Mouse (Mus musculus) CH12.LX (cell line): ENCODE measurements around the gene Zg16.

Experiments used
- CTCF ChIP-seq, 2 experiments: IDR thresholded peaks in 1 of 2; conservative IDR thresholded peaks in 1 of 2; 2 replicates each; pipeline ENCODE4 v1.5.1; 2011 to 2012; ENCODE audit warnings: low read depth in 2 of 2, low read length in 2 of 2, improper control_type of control experiment in 1 of 2, inconsistent platforms in 1 of 2, mild to moderate bottlenecking in 1 of 2, moderate library complexity in 1 of 2
- ELF1 ChIP-seq: IDR thresholded peaks from 2 replicates; pipeline ENCODE4 v1.6.1; 2014; ENCODE audit warnings: low read depth, mild to moderate bottlenecking, inconsistent platforms, low read length, improper control_type of control experiment
- EP300 ChIP-seq: IDR thresholded peaks from 2 replicates; pipeline ENCODE4 v1.6.1; 2011; ENCODE audit warnings: low read length, improper control_type of control experiment
- GABPA ChIP-seq: IDR thresholded peaks from 2 replicates; pipeline ENCODE4 v1.6.1; 2012; ENCODE audit warnings: low read depth, low read length, improper control_type of control experiment, inconsistent platforms; ENCODE audit not compliant: insufficient replicate concordance
- HCFC1 ChIP-seq: IDR thresholded peaks from 2 replicates; pipeline ENCODE4 v1.6.1; 2012; ENCODE audit warnings: low read depth, mild to moderate bottlenecking, inconsistent platforms, low read length, improper control_type of control experiment
- JUN ChIP-seq: IDR thresholded peaks from 2 replicates; pipeline ENCODE4 v1.6.1; 2011; ENCODE audit warnings: low read depth, mild to moderate bottlenecking, low read length, improper control_type of control experiment, moderate library complexity; ENCODE audit not compliant: insufficient read depth
- JUND ChIP-seq: conservative IDR thresholded peaks from 2 replicates; pipeline ENCODE4 v1.6.1; 2011; ENCODE audit warnings: low read depth, low read length, improper control_type of control experiment
- MEF2A ChIP-seq: IDR thresholded peaks from 2 replicates; pipeline ENCODE4 v1.6.1; 2014; ENCODE audit warnings: low read depth, mild to moderate bottlenecking, inconsistent platforms, low read length, improper control_type of control experiment, borderline replicate concordance
- POLR2A ChIP-seq: IDR thresholded peaks from 2 replicates; pipeline ENCODE4 v1.6.1; 2011; ENCODE audit warnings: low read depth, mild to moderate bottlenecking, improper control_type of control experiment, low read length
- POLR2AphosphoS2 ChIP-seq: IDR thresholded peaks from 2 replicates; pipeline ENCODE4 v1.6.1; 2011; ENCODE audit warnings: low read depth, low read length, improper control_type of control experiment
- RAD21 ChIP-seq: IDR thresholded peaks from 2 replicates; pipeline ENCODE4 v1.6.1; 2011; ENCODE audit warnings: low read depth, mild to moderate bottlenecking, low read length, improper control_type of control experiment, moderate library complexity
- RCOR1 ChIP-seq: conservative IDR thresholded peaks from 2 replicates; pipeline ENCODE4 v1.6.1; 2012; ENCODE audit warnings: low read depth, mild to moderate bottlenecking, inconsistent platforms, low read length, improper control_type of control experiment
- USF1 ChIP-seq: IDR thresholded peaks from 2 replicates; pipeline ENCODE4 v1.6.1; 2014; ENCODE audit warnings: low read depth, mild to moderate bottlenecking, inconsistent platforms, low read length, improper control_type of control experiment

DNA sequence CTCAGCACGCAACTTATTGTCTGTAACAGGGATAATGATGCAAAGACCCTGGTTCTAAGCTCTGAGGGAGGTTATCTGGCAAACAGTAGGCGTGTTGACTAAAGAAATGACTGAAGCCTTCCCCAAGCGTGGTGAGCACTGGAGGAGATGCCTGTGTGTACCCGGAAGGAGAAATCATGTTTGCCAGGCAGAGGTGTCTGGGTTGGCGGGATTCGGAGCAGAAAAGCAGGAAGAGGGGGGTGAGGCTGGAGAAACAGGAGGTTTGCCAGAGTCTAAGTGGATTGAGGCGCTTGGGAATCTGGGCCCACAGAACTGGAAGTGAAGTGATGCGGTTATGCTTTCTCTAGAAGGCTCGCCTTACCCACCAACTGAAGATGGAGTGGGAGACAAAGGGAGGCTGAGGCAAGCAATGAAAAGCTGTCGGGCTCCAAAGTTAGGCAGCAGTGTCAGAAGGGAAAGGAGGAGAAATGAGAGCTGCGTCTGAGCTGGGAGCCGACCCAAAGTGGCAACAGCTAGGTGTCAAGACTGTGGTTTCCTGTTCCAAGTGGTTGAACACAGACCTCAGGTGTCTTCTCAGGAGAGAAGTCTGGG lies 25.2 kb upstream of the Zg16 start:
- no peak for TF ChIP-seq POLR2A
- TF ChIP-seq RCOR1: no peak
- TF ChIP-seq CTCF (conservative IDR thresholded peaks at IDR 0.05 in 1 of 2, IDR thresholded peaks at IDR 0.05 in 1 of 2; ENCODE audit: low read depth in 2 of 2, low read length in 2 of 2): no peak
- no peak for TF ChIP-seq JUN
- no peak for TF ChIP-seq RAD21
- no peak for TF ChIP-seq HCFC1
- no peak for TF ChIP-seq EP300
- 0 out of 2 replicates have a peak, but pooled peaks have one; percentile 42 for TF ChIP-seq ELF1
- no peak for TF ChIP-seq JUND
- TF ChIP-seq MEF2A: no peak; the same call in 1 of the 2 replicates
- TF ChIP-seq GABPA: no peak
- no peak for TF ChIP-seq USF1
- no peak for TF ChIP-seq POLR2AphosphoS2
